Mouse (Mus musculus) G1E-ER4 (cell line): ENCODE results near the gene Haao. TPM values are rescaled to one million over a fixed set of nuclear protein-coding genes. Genes with fewer than 3 reads are reported as not detected.

Experiments
- GATA1 ChIP-seq: IDR thresholded peaks from one replicate; pipeline ENCODE4 v1.8.0; 2012; ENCODE audit warnings: low read length, inconsistent platforms
- polyA plus RNA-seq: library from polyadenylated mRNA; stranded (reverse); fragments of >175 nt; gene quantifications from 2 replicates; pipeline ENCODE4 v1.2.3, GENCODE M21; 2012

Haao gene
- not detected in 2 replicates for polyA plus RNA-seq

GRCm38 (mm10) chr17:83847815-83848214 is at the start of gene Haao:
TSS of gene Haao (minus strand) at chr17:83847963.
- no peak for TF ChIP-seq GATA1

- no peak for TF ChIP-seq GATA1
Measured at GRCm38 (mm10) chr17:83897361-83897799, 49.6 kb upstream of the Haao start.

- TF ChIP-seq GATA1: no peak
Measured at GRCm38 (mm10) chr17:83896723-83897122, 49.0 kb upstream of the Haao start.

GRCm38 (mm10) chr17:83895321-83895770 is 47.6 kb upstream of the Haao start:
- no peak for TF ChIP-seq GATA1

GRCm38 (mm10) chr17:83893134-83893533 is 45.4 kb upstream of the Haao start:
- no peak for TF ChIP-seq GATA1

- no peak for TF ChIP-seq GATA1
Measured at GRCm38 (mm10) chr17:83891864-83892263, 44.1 kb upstream of the Haao start.

GRCm38 (mm10) chr17:83890373-83890696 is 42.6 kb upstream of the Haao start:
- TF ChIP-seq GATA1: no peak

GRCm38 (mm10) chr17:83889691-83890372 is 42.1 kb upstream of the Haao start:
- TF ChIP-seq GATA1: no peak

- no peak for TF ChIP-seq GATA1
Measured at GRCm38 (mm10) chr17:83889329-83889690, 41.5 kb upstream of the Haao start.

- TF ChIP-seq GATA1: no peak
Measured at GRCm38 (mm10) chr17:83887241-83887640, 39.5 kb upstream of the Haao start.

- no peak for TF ChIP-seq GATA1
Measured at GRCm38 (mm10) chr17:83886395-83886794, 38.6 kb upstream of the Haao start.

GRCm38 (mm10) chr17:83885750-83886149 is 38.0 kb upstream of the Haao start:
- TF ChIP-seq GATA1: no peak

GRCm38 (mm10) chr17:83885021-83885582 is 37.3 kb upstream of the Haao start:
- TF ChIP-seq GATA1: no peak

- no peak for TF ChIP-seq GATA1
Measured at GRCm38 (mm10) chr17:83882788-83883187, 35.0 kb upstream of the Haao start.

- TF ChIP-seq GATA1: no peak
Measured at GRCm38 (mm10) chr17:83881071-83881470, 33.3 kb upstream of the Haao start.

- TF ChIP-seq GATA1: no peak
Measured at GRCm38 (mm10) chr17:83880174-83880710, 32.5 kb upstream of the Haao start.

GRCm38 (mm10) chr17:83879631-83880030 is 31.9 kb upstream of the Haao start:
- no peak for TF ChIP-seq GATA1
